Mouse (Mus musculus) bone marrow macrophage, adult 2 months (primary cell): ENCODE data around the gene Rgl2.

Experiments used
- CTCF ChIP-seq: IDR thresholded peaks from 2 replicates; pipeline ENCODE4 v1.5.1; 2012; ENCODE audit warnings: low read depth, mild to moderate bottlenecking, low read length, moderate library complexity
- POLR2A ChIP-seq: IDR thresholded peaks from 2 replicates; pipeline ENCODE4 v1.6.1; 2012; ENCODE audit warnings: mild to moderate bottlenecking, low read depth, low read length, borderline replicate concordance

GRCm38 (mm10) chr17:33916294-33916693 lies 13.0 kb upstream of the Rgl2 start:
- TF ChIP-seq POLR2A (no peak), CTCF (no peak)
